Mouse (Mus musculus) brain, embryonic 14.5 days (tissue): ENCODE results near the gene Rasa4. TPM values are rescaled to one million over a fixed set of nuclear protein-coding genes. Genes with fewer than 3 reads are reported as not detected.
"Not testable (repeated sequence)": the region's sequence is repeated elsewhere in the genome, so short reads cannot be mapped to it uniquely, and the experiment has no call there.

Source experiments
- DNase-seq: peaks from one replicate; pipeline ENCODE4 v3.0.0-alpha.2; 2011; ENCODE audit warnings: low read depth
- CTCF ChIP-seq: fragments of 200-500 bp; IDR thresholded peaks from 2 replicates; pipeline ENCODE4 v1.5.1; 2012; ENCODE audit warnings: inconsistent platforms, mild to moderate bottlenecking, moderate library complexity, borderline replicate concordance; ENCODE audit not compliant: insufficient read depth, insufficient read length; ENCODE audit errors: extremely low read depth
- POLR2A ChIP-seq: fragments of 200-500 bp; IDR thresholded peaks from 2 replicates; pipeline ENCODE4 v1.6.1; 2012; ENCODE audit warnings: mild to moderate bottlenecking, inconsistent platforms, borderline replicate concordance; ENCODE audit not compliant: poor library complexity, insufficient read depth, insufficient read length, severe bottlenecking; ENCODE audit errors: extremely low read depth
- polyA plus RNA-seq: library from polyadenylated mRNA; depleted of rRNA; stranded (reverse); fragments of >200 nt; gene quantifications from 2 replicates; pipeline ENCODE4 v1.2.3, GENCODE M21; 2012

Gene Rasa4
- polyA plus RNA-seq, 1 experiment = 18.1 TPM

DNA sequence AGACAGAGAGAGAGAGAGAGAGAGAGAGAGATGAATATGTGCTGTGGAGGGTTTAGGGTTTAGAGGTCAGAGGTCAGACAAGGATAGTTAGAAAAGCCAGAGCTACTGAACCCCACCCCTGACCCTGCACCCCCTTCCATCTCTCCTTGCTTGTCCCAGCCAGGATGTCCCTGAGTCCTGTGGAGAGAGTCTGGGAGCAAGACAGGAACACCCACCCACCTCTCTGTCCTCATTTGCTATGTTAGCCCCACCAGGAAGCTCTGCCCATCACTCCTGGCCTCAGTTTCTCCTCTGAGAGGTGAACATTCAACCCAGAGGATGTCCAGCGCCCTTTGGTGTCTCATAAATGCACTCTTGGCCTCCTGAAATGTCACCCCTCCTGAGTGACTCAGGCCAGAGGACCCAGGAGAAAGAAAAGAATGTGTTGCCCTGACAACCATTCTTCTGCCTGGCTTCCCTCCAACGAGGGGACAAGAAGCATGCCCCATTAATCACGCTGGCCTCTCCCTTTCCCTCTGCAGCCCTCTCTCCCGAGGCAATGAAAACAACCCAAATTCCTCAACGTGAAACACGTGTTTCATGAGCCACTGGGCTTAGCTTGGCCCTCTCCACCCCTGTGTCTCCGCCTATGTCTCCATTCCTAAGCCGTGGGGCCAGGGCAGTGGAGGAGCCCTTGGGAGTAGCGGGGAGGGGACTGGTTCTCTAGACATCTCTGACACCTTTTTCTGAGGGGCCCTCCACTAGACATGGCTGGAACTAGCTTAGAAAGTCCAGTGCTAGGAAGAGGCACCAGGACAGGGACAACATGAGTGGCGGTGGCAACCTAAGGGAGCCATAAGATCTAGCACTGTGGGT is 32.3 kb upstream of the Rasa4 start:
- peak; percentile 83 for DNase-seq
- no peak for TF ChIP-seq POLR2A
- TF ChIP-seq CTCF = no peak

DNA sequence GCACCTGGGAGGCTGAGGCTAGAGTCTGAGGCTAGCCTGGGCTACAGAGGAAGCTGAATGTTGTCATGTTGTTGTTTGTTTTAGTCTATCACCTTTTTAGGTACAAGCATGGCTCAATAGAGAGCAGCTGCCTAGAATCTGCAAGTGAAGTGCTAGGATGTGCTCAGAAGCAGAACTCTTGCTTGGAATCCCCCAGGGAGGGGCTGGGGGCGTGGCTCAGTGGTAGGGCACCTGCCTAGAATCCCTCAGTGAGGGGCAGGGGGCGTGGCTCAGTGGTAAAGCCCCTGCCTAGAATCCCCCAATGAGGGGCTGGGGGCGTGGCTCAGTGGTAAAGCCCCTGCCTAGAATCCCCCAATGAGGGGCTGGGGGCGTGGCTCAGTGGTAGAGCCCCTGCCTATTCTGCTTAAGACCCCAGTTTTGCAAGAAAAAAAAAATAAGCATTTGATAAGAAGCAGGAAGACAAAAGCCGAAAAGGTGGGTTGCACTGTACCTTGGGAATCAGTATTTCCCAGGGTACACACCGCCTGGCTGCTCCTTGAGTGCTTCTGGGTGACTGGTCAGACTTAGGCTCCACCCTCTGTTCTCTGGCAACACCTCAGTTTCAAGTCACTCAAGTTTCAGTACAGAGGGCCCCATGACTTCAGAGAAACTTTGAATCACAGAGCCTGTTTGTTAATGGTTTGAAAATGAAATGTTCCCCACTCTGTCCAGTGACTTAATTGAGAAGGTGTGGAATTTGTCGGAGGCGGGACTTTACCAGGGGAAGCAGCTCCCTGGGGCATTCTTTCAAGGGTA is 30.7 kb upstream of the Rasa4 start:
- TF ChIP-seq CTCF = no peak
- DNase-seq = no peak

DNA sequence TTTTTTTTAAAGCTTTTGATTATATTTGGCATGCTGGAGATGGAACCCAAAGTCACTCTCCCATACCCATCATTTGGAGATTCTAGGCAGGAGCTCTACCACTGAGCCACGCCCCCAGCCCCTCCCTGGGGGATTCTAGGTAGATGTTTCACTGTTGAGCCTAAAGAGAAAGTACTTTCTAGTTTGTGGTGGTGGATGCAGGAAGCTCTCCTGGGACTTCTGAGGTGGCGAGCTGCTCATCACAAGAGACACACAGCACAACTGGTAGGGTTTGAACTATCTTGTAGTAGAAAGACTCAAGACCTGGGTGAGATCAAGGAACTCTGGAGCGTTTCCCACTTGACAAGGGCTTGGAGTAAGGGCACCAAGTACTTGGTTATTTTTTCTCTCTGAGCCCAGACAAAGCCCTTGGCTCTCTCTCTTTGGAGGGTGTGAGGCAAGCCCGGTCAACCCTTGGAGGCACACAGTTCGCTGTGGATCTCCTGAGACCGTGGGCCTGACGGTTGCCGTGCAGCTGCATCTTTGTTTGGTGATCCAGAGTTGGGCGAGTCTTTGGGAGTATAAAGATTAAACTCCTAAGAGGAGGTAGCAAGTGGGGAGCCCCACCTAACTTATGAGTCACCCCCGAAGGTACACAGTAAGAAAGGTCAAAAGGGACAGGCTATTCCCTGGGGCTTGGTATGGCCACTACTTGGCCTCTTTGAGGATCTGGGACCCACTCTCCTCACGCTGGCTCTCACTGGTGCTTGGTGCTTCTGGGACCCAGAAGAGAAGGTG is 29.2 kb upstream of the Rasa4 start, which contains the start of gene Upk3bl:
Gene Upk3bl (plus strand): TSS at position 192 of the 777 bp plus-strand sequence.
- no peak for DNase-seq
- TF ChIP-seq POLR2A = no peak
- no peak for TF ChIP-seq CTCF

DNA sequence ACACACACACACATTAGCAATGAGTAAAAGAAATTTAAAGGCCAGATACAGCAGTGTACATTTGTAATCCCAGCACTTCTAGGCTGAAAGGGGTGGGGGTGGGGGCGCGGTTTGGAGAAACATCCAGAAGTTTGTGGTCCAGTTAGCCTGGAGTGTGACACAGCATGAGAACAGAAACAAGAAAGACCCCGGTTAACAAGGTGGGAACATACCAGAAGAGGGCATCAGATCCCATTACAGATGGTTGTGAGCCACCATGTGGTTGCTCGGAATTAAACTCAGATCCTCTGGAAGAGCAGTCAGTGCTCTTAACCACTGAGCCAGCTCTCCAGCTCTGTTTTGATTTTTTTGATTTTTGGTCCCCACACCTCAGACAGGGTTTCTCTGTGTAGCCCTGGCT is 27.7 kb upstream of the Rasa4 start:
- TF ChIP-seq CTCF = no peak
- TF ChIP-seq POLR2A = no peak

DNA sequence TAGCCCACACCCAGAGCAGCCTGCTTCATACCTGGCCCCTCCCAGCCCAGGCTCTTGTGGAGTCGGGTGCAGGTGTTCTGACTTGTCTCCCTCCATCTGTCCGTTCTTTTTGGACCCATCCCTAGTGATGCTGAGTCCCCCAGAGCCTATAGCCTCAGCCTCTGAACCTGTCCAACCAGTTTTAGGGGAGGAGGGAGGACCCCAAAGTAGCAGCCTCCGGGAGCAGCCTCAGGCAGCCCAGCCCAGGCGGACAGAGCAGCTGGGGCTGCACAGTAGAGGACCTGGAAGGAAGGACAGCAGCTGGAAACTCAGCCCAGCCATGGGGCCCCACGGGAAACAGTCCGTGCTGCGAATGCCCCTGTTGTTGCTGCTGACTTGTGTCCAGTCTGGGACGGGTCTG is 26.6 kb upstream of the Rasa4 start:
- TF ChIP-seq POLR2A = no peak
- no peak for TF ChIP-seq CTCF

More for the DNA sequence above, 27.7 kb upstream of the Rasa4 start:
- DNase-seq = no peak

DNA sequence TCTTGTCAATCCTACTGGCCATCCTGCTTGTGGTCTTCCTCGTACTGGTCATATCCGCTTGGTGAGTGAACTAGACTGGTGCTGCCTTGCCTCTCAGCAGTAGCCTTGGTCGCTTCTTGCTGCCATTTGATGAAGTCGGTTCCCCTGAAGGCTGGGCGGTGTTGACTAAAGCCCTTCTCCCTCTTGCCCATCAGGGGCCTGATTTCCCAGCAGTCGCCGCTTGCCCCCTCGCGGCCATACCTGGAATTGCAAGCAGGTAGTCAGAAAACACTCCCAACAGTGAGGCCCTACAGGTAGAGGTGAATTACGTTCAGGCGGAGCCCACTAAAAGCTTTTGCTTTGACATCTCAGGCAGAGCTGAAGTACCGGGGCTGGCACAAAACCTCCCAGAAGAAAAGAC is 22.1 kb upstream of the Rasa4 start:
- TF ChIP-seq POLR2A = no peak
- TF ChIP-seq CTCF = peak; percentile 96
- peak; percentile 73 for DNase-seq

More for the DNA sequence above, 26.6 kb upstream of the Rasa4 start:
- DNase-seq = no peak

DNA sequence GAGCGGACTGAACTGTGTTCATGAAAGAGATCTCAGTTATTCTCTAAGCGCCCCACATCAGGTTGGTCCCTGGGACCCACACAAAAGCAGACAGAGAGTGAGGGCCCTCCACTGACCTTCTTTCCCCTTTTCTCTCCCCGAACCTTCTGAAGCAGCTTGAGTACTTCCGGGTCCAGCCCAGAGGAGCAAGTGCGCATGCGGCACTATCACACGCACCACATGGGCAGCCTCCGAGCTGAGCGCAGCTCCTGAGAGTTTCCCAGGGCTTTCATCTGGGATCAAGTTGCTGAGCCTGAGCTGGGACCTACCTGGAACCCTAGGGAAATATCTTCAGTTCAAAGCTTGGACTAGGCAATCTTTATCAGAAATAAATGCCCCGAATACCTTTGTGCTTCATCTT is 19.8 kb upstream of the Rasa4 start:
- DNase-seq = no peak
- TF ChIP-seq CTCF = no peak

DNA sequence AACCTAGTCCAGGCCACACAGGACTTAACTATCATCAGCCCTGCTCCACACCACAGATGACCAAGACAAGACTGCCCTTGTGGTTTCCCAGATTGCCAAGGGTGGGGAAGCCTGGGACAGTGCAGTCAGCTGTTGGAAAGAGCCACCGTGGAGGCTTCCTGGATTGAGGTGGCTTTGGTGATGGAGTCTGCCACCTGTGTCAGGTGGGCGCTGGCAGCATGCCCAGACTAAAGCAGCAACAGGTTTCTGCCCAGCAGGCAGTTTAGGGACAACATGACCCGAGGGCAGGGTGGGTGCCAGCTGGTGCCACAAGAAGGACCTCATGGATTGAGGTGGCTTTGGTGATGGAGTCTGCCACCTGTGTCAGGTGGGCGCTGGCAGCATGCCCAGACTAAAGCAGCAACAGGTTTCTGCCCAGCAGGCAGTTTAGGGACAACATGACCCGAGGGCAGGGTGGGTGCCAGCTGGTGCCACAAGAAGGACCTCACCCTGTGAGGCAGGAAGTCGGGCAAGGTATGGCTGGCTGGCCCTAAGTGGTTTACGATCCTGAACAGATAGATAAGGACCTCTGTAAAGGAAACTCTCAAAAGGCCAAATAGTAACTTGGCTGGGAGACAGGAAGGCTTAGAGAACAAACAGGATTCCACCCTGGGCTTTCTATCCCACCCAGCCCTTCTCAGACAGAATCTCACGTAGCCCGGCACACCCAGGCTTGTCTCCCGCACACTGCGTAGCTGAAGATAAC is 17.1 kb upstream of the Rasa4 start:
- DNase-seq = not testable (repeated sequence)

DNA sequence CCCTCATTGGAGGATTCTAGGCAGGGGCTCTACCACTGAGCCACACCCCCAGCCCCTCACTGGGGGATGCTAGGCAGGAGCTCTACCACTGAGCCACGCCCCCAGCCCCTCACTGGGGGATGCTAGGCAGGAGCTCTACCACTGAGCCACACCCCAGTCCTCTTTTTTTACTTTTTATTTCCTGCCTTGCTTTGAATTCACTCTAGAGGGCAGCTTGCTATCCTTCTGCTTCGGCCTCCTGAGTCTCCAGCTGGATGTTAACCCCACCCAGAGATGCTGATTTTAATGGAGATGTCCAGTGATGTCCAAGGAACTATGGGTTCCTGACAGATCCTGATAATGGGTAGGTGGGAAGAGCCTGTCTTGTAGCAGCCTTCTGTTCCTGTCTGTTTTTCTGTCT is 14.3 kb upstream of the Rasa4 start:
- TF ChIP-seq POLR2A (no peak), CTCF (no peak)
- DNase-seq = no peak

DNA sequence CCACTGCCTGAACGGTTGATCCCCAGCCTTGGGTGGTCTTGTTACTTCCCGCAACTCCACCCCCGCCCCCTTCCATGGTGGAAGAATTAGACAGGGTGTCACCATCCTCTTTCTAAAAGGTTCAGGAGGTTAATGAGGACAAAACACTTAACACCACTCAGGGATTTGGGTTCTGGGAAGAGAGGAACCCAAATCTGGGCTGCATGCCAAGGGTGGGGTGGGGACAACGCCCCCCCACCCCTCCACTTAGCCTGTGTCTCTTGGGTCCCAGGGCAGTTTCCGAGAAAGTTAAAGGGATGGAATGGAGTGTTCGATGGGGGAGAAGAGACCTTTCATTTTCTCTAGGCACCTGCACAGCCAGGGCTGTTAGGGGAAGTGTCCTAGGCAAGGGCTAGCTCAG is 10.7 kb upstream of the Rasa4 start:
- DNase-seq = no peak
- TF ChIP-seq CTCF = no peak
- no peak for TF ChIP-seq POLR2A

DNA sequence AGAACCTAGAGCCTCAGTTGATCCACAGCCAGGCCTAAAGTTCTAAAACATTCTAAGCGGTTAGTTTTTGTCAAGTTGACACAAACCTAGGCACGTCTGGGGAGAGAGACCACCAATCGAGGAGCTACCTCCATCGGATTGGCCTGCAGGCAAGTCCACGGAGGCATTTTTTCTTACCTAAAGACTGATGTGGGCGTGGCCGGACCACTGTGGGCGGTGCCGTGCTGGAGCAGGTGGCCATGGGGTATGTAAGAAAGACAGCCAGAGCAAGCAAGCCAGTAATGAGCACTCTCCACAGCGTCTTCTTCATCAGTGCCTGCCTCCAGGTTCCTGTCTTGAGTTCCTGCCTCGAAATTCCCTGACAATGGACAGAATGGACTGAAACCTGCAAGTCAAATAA is 10.2 kb upstream of the Rasa4 start:
- DNase-seq = no peak
- TF ChIP-seq CTCF (no peak), POLR2A (no peak)

DNA sequence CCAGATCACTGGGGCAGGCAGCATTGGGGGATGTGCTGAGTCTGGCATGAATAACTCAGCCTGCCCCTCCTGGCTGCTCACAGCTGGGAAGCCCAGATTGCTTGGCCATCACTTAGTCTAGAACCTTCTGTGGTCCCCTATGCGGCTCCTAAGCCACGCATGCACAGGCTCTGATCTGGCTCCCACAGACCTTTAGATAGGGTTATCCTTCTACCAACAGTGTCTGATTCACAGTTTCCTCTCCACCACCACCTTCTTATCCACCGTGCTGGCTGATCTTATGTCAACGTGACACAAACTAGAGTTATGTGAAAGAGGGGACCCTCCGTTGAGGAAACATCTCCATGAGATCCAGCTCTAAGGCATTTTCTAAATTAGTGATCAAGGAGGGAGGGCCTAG is 8.6 kb upstream of the Rasa4 start:
- TF ChIP-seq POLR2A (no peak), CTCF (no peak)
- DNase-seq = no peak
